Mouse (Mus musculus) stomach, adult 2 months (tissue): ENCODE data around the gene Bcl2l10. TPM values are rescaled to one million over a fixed set of nuclear protein-coding genes. Genes with fewer than 3 reads are reported as not detected.

Source experiments
- polyA plus RNA-seq: library from polyadenylated mRNA; depleted of rRNA; stranded (reverse); fragments of >200 nt; gene quantifications from 2 replicates; pipeline ENCODE4 v1.2.3, GENCODE M21; 2012; rRNA removed

The Bcl2l10 gene
- polyA plus RNA-seq = 0.11 TPM in 1 of 2 replicates, not detected in the other

DNA sequence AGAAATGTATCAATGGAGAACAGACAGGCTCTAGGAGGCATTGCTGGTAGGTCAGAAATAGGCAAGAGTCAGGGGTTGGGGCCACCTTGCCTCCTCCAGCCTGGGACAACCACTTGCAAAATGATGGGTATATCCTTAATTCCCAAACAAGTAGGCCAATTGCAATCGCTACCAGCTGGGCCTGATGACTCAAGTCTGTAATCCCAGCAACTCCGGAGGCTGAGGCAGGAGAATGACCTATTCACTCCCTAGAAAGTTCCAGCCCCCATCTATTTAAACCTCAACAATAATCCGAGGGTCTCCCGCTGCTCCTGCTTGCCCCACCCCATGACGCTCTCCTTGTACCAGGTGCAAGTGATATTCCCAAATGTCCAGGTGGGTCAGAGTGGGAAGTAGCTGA is at the start of gene Bcl2l10:
Gene Bcl2l10, plus strand, starts transcription at position 301 of the 400 bp plus-strand sequence.

DNA sequence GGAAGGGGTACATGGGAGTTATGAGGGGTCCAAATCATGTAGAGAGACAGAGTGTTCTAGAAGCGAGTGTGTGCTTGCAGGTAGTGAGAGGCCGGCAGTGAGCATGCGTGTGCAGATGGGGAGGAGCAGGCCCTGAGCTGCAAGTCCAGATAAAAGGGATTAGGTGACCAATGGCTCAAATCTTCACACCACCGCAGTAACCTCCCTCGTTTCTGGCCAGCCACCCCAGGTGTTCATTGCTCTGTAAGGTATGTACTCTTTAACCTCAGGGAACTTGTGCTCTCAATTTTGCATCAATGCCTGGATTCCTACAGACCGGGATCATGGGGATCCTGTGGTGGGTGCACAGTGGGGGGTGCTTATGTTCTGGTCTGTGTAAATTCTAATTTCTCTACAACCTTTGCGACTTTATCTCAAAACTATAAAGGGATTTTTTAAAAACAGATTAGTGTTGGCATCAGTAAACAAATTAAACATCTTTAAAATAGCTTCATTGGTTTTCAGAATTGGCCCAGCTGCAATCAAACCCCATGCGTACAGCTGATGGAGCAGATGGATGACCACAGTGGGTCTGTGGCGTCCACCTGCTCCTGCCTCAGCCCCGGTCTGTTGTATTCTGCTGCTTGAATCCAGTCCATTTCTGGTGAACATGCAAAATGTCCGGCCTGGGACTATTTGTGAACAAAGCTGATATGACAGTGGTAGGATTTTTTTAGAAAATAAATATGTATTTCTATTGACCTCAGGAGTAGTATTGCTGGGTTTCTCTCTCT is 41.2 kb upstream of the Bcl2l10 start, which contains the start of gene Gnb5:
Gene Gnb5, plus strand, starts transcription at position 163 of the 773 bp plus-strand sequence.

Other genes with a start within 250 kb of the Bcl2l10 start
- 21.1 and 30.0 TPM in 2 replicates for gene Myo5c, start 115.7 kb upstream of the Bcl2l10 start, polyA plus RNA-seq
- 5.9 and 8.8 TPM in 2 replicates for gene Gnb5, start 41.5 kb upstream of the Bcl2l10 start, polyA plus RNA-seq
- gene Mapk6, start 62.2 kb downstream of the Bcl2l10 start, polyA plus RNA-seq = 3.2 and 3.3 TPM in 2 replicates
- gene Leo1, start 93.8 kb downstream of the Bcl2l10 start, polyA plus RNA-seq = 0.39 and 0.48 TPM in 2 replicates
- 3.3 and 6.2 TPM in 2 replicates for gene Tmod3, start 211.9 kb downstream of the Bcl2l10 start, polyA plus RNA-seq